Mouse (Mus musculus) brain, embryonic 14.5 days (tissue): ENCODE results near the gene A630001G21Rik.

Experiments used
- CTCF ChIP-seq: fragments of 200-500 bp; IDR thresholded peaks from 2 replicates; pipeline ENCODE4 v1.5.1; 2012; ENCODE audit warnings: inconsistent platforms, mild to moderate bottlenecking, moderate library complexity, borderline replicate concordance; ENCODE audit not compliant: insufficient read depth, insufficient read length; ENCODE audit errors: extremely low read depth
- POLR2A ChIP-seq: fragments of 200-500 bp; IDR thresholded peaks from 2 replicates; pipeline ENCODE4 v1.6.1; 2012; ENCODE audit warnings: mild to moderate bottlenecking, inconsistent platforms, borderline replicate concordance; ENCODE audit not compliant: poor library complexity, insufficient read depth, insufficient read length, severe bottlenecking; ENCODE audit errors: extremely low read depth

- no peak for TF ChIP-seq CTCF
- no peak for TF ChIP-seq POLR2A
Observed at GRCm38 (mm10) chr1:85778436-85778835, at the start of gene A630001G21Rik.
